ENCODE assay signal across 23 mouse cellular contexts in the genomic region with DNA sequence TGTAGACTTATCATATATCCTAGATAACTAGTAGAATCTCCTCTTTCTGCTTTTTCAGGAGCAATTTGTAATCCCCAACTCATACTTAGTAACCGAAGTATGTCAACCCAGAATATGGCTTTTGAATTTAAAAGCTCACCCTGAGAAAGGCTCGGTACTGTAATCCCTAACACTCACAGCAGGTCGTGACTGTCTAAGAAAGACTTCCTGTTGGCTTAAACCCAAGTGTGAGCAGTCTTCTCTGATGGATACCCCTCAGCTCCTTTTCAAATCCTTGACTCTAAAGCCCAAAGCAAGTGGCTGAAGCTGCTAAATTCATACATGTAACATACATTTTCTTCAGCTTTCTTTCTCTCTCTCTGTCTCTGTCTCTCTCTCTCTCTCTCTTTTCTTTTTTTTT. TPM values are rescaled to one million over a fixed set of nuclear protein-coding genes. Genes with fewer than 3 reads are reported as not detected.
DNase-seq lines count a peak whose midpoint lies in the region; ATAC-seq and TF ChIP-seq lines count a peak whose summit lies in the region.
"Had no signal": no experiment of that assay in that cellular context is flagged by ENCODE, and none has a peak within 500 bp of the region (broad histone marks: within the 10 kb centered on the region; RNA-seq: fewer than 3 reads in every experiment).

No protein-coding gene starts in this region.

- peak; percentile 25 for DNase-seq in heart, embryonic 10.5 days (ENCODE audit: low spot score)
- DNase-seq in heart, adult 2 months, result no peak
- DNase-seq in naive thymus-derived CD4-positive, alpha-beta T cell, adult 2 months (ENCODE audit: low read depth), result peak; percentile 53
- no peak for DNase-seq in left cerebral cortex, postnatal 25 days (ENCODE audit: low spot score in 2 of 2)
- DNase-seq in cerebellum, adult 11 months, result no peak
- DNase-seq: adrenal gland, adult 8-10 months; adrenal gland, postnatal 14 days; adrenal gland, postnatal 36 days; B cell, adult 2 months; cerebellum, adult 11-12 months; cerebellum, adult 2 months; cerebellum, adult 9-10 months; cerebellum, postnatal 25 days; forebrain, postnatal 0 days had no signal

- WGBS in heart, embryonic 10.5 days, result 50% methylated on average over 3 of the region's 3 CpGs
- WGBS in heart, adult 2 months, result 36% methylated on average over 3 of the region's 3 CpGs

- H3K4me3 ChIP-seq in heart, embryonic 10.5 days, result no peak overlapping the region
- H3K4me3 ChIP-seq in heart, adult 2 months, result no peak overlapping the region
- H3K4me3 ChIP-seq: embryonic facial prominence, embryonic 10.5 days; embryonic facial prominence, embryonic 12.5 days; forebrain, embryonic 13.5 days; forebrain, embryonic 15.5 days had no signal

- no peaks in the 10 kb centered on the region for H3K4me1 ChIP-seq in heart, embryonic 10.5 days
- H3K4me1 ChIP-seq in heart, adult 2 months (ENCODE audit: control insufficient read depth, insufficient read depth, low read length), result no peaks in the 10 kb centered on the region
- H3K4me1 ChIP-seq: embryonic facial prominence, embryonic 10.5 days; embryonic facial prominence, embryonic 12.5 days; forebrain, embryonic 13.5 days; forebrain, embryonic 15.5 days had no signal

- no peaks in the 10 kb centered on the region for H3K79me2 ChIP-seq in heart, adult 2 months (replicated peaks; ENCODE audit: control insufficient read depth, insufficient read depth, low read length)

- H3K27me3 ChIP-seq in heart, embryonic 10.5 days (ENCODE audit: insufficient read depth, poor library complexity, severe bottlenecking), result no peaks in the 10 kb centered on the region
- H3K27me3 ChIP-seq in heart, adult 2 months (ENCODE audit: control insufficient read depth, insufficient read depth, low read length), result no peaks in the 10 kb centered on the region
- H3K27me3 ChIP-seq: embryonic facial prominence, embryonic 12.5 days; forebrain, embryonic 13.5 days; forebrain, embryonic 15.5 days had no signal

- H3K27ac ChIP-seq in heart, embryonic 10.5 days, result no peak overlapping the region
- no peak overlapping the region for H3K27ac ChIP-seq in heart, adult 2 months
- H3K27ac ChIP-seq: embryonic facial prominence, embryonic 10.5 days; embryonic facial prominence, embryonic 12.5 days; forebrain, embryonic 13.5 days; forebrain, embryonic 15.5 days had no signal

- no peak for TF ChIP-seq CTCF in heart, adult 2 months (IDR thresholded peaks at IDR 0.05)

- no peaks in the 10 kb centered on the region for H3K36me3 ChIP-seq in heart, embryonic 10.5 days
- H3K36me3 ChIP-seq in heart, adult 2 months (ENCODE audit: control insufficient read depth, insufficient read depth, low read length), result no peaks in the 10 kb centered on the region
- H3K36me3 ChIP-seq: embryonic facial prominence, embryonic 10.5 days; embryonic facial prominence, embryonic 12.5 days; forebrain, embryonic 15.5 days had no signal

- TF ChIP-seq EP300 in heart, adult 2 months (IDR thresholded peaks at IDR 0.05; ENCODE audit: insufficient read depth, low read depth, low read length), result no peak

- TF ChIP-seq POLR2A in heart, adult 2 months (IDR thresholded peaks at IDR 0.05; ENCODE audit: insufficient read depth, low read depth, low read length), result no peak

- intact Hi-C loops in heart, adult 2 months (cut with DNase I), result no loop called here
- intact Hi-C loops in left cerebral cortex, postnatal 25 days (cut with DNase I), result no loop called here

- ATAC-seq in CD4-positive, CD25-positive, alpha-beta regulatory T cell, adult 4 months, result peak; percentile 62
- ATAC-seq: forebrain, embryonic 13.5 days; forebrain, embryonic 15.5 days; forebrain, postnatal 0 days had no signal

- no peaks in the 10 kb centered on the region for H3K9me3 ChIP-seq in heart, embryonic 10.5 days
- H3K9me3 ChIP-seq: embryonic facial prominence, embryonic 10.5 days; embryonic facial prominence, embryonic 12.5 days; forebrain, embryonic 13.5 days; forebrain, embryonic 15.5 days had no signal

- H3K9ac ChIP-seq in heart, adult 2 months (ENCODE audit: low read depth, low read length), result no peak overlapping the region
- H3K9ac ChIP-seq: embryonic facial prominence, embryonic 12.5 days; forebrain, embryonic 13.5 days; forebrain, embryonic 15.5 days; forebrain, postnatal 0 days had no signal

RNA-seq across cellular contexts. Expression of gene Art2b, which starts 11.0 kb away (rescaled TPM):
- polyA plus RNA-seq in heart, embryonic 10.5 days (2016; fragmentation: Nextera tagmentation; extraction: Ambion mirVana), result not detected in 2 replicates
- under 1 TPM in 1 of 2 experiments, not detected in 1; 0.21 TPM for total RNA-seq in heart, adult 2 months (2021)
- 0.06 and 0.18 TPM in 2 replicates for polyA plus RNA-seq in heart, adult 2 months (2012; rRNA removed)
- polyA plus RNA-seq in CD4-positive, CD25-positive, alpha-beta regulatory T cell, adult 4 months (2017; shearing (Covaris generic)), result 100 to 1,000 TPM; 144 to 219 TPM
- total RNA-seq in left cerebral cortex, postnatal 25 days (2021), result not detected
- total RNA-seq: adrenal gland, postnatal 36 days; ES-E14; forebrain, postnatal 0 days; MEL had no signal
- polyA plus RNA-seq: cerebellum, adult 2 months; embryonic facial prominence, embryonic 10.5 days; embryonic facial prominence, embryonic 12.5 days; embryonic facial prominence, embryonic 14.5 days; forebrain, embryonic 11.5 days; forebrain, embryonic 13.5 days; forebrain, embryonic 15.5 days; forebrain, postnatal 0 days had no signal

Comparison
In these comparisons a context has a peak if more than half of its experiments do, and no peak if none do; other contexts are left out.
1. DNase-seq: peak in heart, embryonic 10.5 days (single experiment) and naive thymus-derived CD4-positive, alpha-beta T cell, adult 2 months (single experiment); none in heart, adult 2 months (0 of 2), left cerebral cortex, postnatal 25 days (0 of 2) and cerebellum, adult 11 months (single experiment).
2. RNA of gene Art2b, which starts 11.0 kb away (polyA plus RNA-seq): 144 to 219 TPM in CD4-positive, CD25-positive, alpha-beta regulatory T cell, adult 4 months; 0.06 to 0.18 TPM in heart, adult 2 months and not detected in heart, embryonic 10.5 days; every median in the first group is over 100 times any median in the second.